Mouse (Mus musculus): Measurements from ENCODE around the gene Hhip.

The Hhip gene

DNA sequence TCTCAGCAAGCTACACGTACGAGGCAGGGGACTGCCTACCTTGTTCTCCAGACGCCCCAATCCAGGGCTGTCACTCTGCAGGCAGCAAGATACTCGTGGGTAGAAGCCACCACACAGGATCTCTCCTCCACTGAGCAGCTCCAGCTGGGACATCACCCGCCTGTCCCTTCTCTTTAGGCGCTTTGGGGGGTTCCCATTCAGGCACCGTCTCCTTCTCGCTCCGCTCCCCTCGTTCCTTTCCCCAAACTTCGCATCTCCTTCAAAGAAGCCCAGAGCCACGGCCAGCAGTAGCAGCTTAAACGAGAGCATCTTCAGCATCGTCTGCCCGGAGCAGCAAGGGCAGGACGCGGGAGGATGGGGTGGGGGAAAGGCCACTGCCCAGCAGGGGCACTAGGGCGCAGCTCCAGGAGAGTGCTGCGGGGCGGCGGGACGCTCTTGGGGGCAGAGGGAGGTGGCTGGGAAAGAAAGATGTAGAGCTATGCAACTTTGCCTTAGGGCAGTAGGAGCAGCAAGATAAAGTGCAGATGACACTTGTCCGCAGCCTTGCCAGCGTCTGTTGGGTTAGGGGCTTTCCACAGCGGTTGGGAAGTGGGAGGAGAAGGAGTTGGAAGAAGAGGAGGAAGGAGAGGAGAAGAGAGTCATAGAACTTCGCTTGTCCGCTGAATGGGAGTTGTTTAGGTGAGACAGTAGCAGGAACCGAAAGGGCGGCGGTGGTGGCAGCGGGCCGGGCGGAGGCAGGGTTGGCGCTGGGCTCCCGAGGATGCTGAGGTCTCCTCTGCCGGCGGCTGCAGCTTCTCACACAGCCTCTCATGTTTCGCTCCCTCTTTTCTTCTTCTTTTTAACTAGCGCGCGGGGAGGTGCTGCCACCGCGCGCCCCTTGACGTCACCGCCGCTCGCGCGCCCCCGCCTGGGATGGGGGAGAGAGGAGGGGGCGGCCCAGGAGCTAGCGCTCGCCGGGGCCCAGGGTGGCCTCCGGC, at the start of gene Hhip:
Hhip (minus strand) TSS at position 809 of the 977 bp plus-strand sequence.
- DNase-seq (ENCODE audit: low read depth, low spot score): no peak

- no peak for DNase-seq (ENCODE audit: low read depth, low spot score)
These were observed 29.2 kb upstream of the Hhip start for GRCm38 (mm10) chr8:80087021-80087420.

GRCm38 (mm10) chr8:80058193-80058592, 387 bp upstream of the Hhip start:
- no peak for DNase-seq (ENCODE audit: low read depth, low spot score)

GRCm38 (mm10) chr8:80056331-80057070, 1.3 kb downstream of the Hhip start:
- DNase-seq (ENCODE audit: low read depth, low spot score): no peak

GRCm38 (mm10) chr8:80055777-80056176, 2.0 kb downstream of the Hhip start:
- no peak for DNase-seq (ENCODE audit: low read depth, low spot score)

DNA sequence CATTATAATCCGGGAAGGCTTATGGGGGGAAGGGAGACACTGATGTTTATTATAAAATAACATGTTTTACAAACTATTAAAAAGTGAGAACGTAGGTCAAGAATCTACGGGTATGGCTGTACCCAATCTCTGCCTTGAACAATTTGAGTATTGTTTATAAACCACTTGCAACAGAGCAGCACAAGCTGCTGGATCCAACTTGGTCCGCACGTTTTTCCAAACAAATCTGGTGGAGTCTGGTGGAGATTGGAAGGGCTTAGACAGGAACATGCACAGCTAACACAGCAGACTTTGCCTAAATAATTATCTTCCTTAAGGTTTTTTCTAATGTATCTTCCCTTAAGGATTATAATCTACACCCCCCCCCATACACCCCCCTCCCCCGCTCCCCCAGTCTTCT, 2.7 kb downstream of the Hhip start:
- no peak for DNase-seq (ENCODE audit: low read depth, low spot score)

DNA sequence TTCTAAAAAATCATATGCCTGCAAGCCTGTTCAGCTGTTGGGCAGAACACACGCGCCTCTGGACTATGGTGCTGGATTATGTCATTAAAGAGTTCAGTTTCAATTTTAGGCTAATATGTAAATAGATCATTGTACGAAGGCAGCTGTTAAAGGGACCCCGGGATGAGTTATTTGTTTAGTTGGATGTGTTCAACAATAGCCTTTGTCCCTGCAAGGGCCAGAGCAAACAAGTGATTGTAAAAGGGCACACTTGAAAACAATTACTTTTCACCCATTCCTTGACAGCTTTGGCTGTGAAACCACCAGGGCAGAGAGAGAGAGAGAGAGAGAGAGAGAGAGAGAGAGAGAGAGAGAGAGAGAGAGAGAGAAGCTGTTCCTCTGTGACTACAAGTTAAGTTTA, 3.6 kb downstream of the Hhip start:
- no peak for DNase-seq (ENCODE audit: low read depth, low spot score)

DNA sequence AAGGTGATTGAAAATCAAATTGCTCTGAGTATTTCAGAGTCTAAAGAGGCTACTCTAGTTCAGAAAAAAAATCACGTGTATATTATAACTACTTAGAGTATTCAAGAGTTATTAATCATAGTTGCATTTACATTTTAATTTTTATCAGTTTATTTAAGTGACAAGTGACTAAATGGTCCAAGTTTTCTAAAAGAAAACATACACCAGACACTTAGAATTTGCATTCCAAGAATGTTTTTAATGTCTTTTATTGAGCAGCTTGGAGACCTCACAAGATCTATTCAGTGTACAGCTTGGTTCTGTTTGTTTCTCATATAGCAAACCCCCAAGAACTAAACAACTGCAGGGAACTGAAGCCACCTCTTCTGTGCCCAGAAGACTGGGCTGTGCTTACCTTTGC, 5.0 kb downstream of the Hhip start:
- DNase-seq (ENCODE audit: low read depth, low spot score): no peak

DNA sequence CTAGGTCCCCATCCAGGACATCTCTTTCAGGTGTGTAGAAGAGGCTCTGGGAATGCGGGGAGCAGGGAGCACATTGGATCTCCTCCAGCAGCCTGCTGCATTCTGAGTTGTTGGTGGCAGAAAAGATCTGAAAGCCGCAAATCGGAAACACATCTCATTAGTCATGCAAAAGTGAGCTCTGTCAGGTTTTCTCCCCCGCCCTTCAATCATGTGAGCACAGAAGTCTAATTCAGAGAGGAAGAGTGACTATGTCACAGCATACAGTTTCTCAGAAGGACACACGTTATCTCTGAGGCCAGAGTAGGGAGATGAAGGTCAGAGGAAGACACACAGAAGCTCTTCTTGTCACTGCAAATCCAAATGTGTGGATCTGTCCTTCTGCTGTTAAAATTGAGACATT, 6.3 kb downstream of the Hhip start:
- DNase-seq (ENCODE audit: low read depth, low spot score): no peak

- no peak for DNase-seq (ENCODE audit: low read depth, low spot score)
These were observed 8.4 kb downstream of the Hhip start for GRCm38 (mm10) chr8:80049256-80050005.

DNA sequence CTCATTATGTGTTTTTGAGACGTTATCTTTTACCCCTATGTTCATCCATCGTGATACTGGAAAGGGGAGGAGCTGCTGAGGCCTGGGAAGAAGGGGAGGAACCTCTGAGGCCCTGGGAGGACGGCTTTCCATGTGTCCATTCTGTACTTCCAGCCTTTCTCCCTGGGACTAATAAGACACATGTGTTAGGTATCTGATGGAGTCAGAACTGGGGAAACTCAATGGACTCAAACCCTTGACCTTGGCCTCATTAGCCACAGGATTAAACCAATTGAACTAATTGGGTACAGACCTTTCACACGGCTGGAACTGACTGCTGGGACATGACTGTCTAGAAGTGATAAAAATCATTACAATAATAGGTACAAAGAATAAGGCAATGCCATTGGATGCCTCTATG, 9.6 kb downstream of the Hhip start:
- no peak for DNase-seq (ENCODE audit: low read depth, low spot score)

DNA sequence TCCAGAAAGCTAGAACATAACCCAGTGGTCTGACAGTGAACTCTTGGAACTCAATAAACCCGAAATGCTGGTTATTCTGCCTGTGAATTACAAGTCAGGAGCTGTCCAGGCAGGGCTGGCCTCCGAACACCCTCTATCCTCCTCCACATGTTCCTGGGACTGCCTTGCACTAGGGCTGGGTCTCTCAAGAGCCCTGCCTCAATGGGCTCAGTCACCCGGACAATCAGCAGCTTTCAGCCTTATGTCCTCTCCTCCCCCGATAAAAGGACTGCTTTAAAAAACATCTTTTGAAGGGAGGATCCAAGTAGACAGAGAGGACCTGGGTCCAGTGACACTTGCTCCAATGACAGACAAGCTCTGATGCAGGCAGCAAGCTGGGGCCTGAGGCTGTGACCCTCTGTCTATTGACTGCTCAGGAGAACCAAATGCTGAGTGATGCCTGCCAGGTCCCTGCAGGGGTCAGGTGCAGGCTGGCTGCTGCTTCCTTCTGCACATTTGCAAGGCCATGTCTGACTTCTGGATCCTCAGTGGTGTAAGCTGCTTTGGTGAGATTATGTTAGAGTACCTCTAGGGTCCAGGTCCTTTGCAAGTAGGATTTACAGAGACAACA, 20.1 kb downstream of the Hhip start:
- DNase-seq (ENCODE audit: low read depth, low spot score): no peak

GRCm38 (mm10) chr8:80032604-80033003, 25.2 kb downstream of the Hhip start:
- no peak for DNase-seq (ENCODE audit: low read depth, low spot score)

GRCm38 (mm10) chr8:80031330-80032293, 26.2 kb downstream of the Hhip start:
- DNase-seq (ENCODE audit: low read depth, low spot score): no peak

DNA sequence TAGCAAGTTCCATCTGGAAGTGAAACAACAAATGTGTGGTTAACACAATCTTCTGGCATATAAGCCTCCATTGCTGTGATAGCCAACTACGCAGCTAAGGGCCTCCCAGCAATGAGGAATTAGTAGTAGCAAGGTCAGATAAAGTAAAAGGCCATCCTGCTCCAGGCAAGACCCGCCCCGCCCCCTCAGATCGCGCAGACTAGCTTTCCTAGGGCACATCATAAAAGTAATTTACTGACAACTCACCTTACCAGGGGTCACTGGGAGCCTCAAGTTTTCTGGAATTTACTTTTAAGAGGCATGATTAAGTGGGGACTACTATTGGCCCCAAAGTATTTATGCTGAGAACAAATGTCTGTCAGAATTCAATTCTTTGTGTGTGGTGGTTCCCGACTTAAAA, 28.2 kb downstream of the Hhip start:
- DNase-seq (ENCODE audit: low read depth, low spot score): no peak

DNA sequence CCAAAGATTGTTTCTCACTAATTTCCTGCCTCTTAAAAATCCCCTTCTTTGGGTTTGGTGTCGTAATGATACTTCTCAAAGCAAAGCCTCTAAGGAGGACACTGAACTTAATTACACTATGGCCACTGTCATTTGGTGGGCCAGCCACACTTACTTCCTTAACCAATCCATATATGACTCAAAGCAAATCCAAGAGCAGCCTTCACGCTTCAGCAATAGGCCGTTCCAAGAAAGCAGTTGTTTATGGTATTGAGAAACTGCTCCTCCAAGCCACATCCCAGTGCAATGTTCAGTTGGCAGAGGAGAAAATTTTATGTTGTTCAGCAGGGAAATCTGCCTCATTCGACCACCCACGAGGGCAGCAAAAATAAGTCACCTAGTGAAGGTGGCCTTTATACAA, 37.3 kb downstream of the Hhip start:
- DNase-seq (ENCODE audit: low read depth, low spot score): no peak

DNA sequence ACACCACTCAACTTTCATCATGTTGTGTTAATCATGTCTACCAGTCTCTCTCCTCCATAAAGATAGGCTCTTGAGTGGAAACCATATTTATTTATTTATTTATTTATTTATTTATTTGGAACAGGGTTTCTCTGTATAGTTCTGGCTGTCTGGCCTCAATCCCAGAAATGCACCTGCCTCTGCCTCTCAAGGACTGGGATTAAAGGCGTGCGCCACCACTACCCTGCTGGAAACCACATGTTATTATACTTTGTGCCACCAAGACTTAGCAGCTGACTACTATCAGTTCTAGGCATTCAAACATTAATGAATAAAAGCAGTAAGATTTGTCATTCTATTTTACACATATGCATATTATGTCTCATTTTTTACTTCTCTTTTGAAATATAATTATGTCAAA, 42.0 kb downstream of the Hhip start:
- DNase-seq (ENCODE audit: low read depth, low spot score): no peak

GRCm38 (mm10) chr8:80004421-80004820, 53.4 kb downstream of the Hhip start:
- DNase-seq (ENCODE audit: low read depth, low spot score): no peak

DNA sequence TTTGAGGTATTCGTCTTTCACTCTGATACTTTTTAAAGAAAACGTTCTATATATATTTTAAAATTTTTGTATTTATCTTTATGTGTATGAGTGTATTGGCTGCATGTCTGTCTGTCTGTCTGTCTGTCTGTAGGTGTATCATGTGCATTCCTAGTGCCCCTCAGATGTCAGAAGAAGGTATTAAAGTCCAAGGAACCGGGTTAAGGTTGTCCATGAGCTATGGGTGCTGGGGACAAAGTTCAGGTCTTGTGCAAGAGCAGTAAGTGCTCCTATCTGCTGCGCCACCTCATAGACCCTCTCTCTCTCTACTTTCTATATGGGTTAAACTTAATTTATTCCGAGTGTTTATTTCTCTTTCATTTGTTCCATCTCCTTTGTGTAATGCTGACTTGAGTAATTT, 55.5 kb downstream of the Hhip start:
- DNase-seq (ENCODE audit: low read depth, low spot score): no peak

DNA sequence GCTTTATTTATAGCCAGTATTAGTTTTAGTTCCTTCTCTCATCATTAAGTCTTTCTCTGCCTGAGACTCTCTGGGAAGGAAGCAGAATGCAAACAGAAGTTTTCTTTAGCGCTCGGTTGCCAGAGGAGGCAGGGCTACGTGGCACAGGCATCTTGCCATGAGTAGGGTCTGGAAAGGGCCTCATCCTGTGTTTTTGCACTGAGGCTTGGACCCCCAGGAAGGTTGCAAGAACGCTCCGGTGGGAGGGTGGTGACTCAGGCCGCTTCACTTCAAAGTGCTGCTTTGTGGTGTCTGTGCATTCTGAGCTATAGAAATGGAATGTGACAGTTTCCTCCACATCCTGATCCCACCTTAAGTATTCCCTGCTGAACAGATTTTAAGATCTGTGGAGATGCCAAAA, 62.7 kb downstream of the Hhip start:
- DNase-seq (ENCODE audit: low read depth, low spot score): no peak

All from c-Kit-negative CD71-positive TER-119-positive erythroid progenitor cells, embryonic 14.5 days (primary cell).